Mouse (Mus musculus) hindbrain, postnatal 0 days (tissue): ENCODE results near the gene Prkaa2. TPM values are rescaled to one million over a fixed set of nuclear protein-coding genes. Genes with fewer than 3 reads are reported as not detected.

Experiments
- ATAC-seq: fragments of 200-750 bp; cut with Nextera tagmentation; 2 replicates; pipeline ENCODE4 v1.8.0; 2017; ENCODE audit warnings: mild to moderate bottlenecking, moderate TSS enrichment, moderate library complexity
- DNase-seq: peaks from one replicate; pipeline ENCODE4 v3.0.0-alpha.2; 2015; ENCODE audit warnings: low spot score
- H3K27ac ChIP-seq: fragments of 300-500 bp; sonication (generic); 2 replicates; pipeline ENCODE4 v1.5.1; 2014; ENCODE audit warnings: mild to moderate bottlenecking
- H3K27me3 ChIP-seq: fragments of 300-500 bp; sonication (generic); 2 replicates; pipeline ENCODE4 v1.6.1; 2014; ENCODE audit warnings: low read length, mixed read lengths; ENCODE audit not compliant: insufficient read depth
- H3K36me3 ChIP-seq: fragments of 300-500 bp; sonication (generic); 2 replicates; pipeline ENCODE4 v1.6.1; 2014; ENCODE audit warnings: low read length, mixed read lengths; ENCODE audit not compliant: insufficient read depth
- H3K4me1 ChIP-seq: fragments of 300-500 bp; sonication (generic); 2 replicates; pipeline ENCODE4 v1.6.1; 2014; ENCODE audit warnings: antibody characterized with exemption, low read length, mixed read lengths; ENCODE audit not compliant: insufficient read depth
- H3K4me2 ChIP-seq: fragments of 300-500 bp; sonication (generic); 2 replicates; pipeline ENCODE4 v1.6.1; 2014; ENCODE audit warnings: low read depth, mild to moderate bottlenecking, low read length, moderate library complexity, mixed read lengths
- H3K4me3 ChIP-seq: fragments of 300-500 bp; sonication (generic); 2 replicates; pipeline ENCODE4 v1.5.1; 2014; ENCODE audit warnings: low read length
- H3K9ac ChIP-seq: fragments of 300-500 bp; sonication (generic); replicated peaks from 2 replicates; pipeline ENCODE4 v1.6.1; 2014; ENCODE audit warnings: mild to moderate bottlenecking, low read length, moderate library complexity, mixed read lengths
- H3K9me3 ChIP-seq: fragments of 300-500 bp; sonication (generic); 2 replicates; pipeline ENCODE4 v1.6.1; 2016; ENCODE audit warnings: low read length, mixed read lengths
- CTCF ChIP-seq: IDR thresholded peaks from 2 replicates; pipeline ENCODE4 v1.5.1; 2016; ENCODE audit warnings: antibody characterized with exemption, control low read depth, low read depth
- WGBS: fragments of 180-500 bp; shearing (Covaris S2); extraction: QIAGEN DNeasy Blood & Tissue Kit; methylation state at CpG from one replicate; pipeline ENCODE4 v1.1.7; 2014; 5-methylcytosine and 5-hydroxymethylcytosine counted together
- polyA plus RNA-seq: library from polyadenylated mRNA; unstranded; fragments of >200 nt; fragmentation: Nextera tagmentation; extraction: Ambion mirVana; gene quantifications from 2 replicates; pipeline ENCODE4 v1.2.1, GENCODE M21; 2015
- total RNA-seq: library from RNA; depleted of rRNA; stranded (reverse); fragments of >200 nt; gene quantifications from 2 replicates; pipeline ENCODE4 v1.2.3, GENCODE M21; 2014; rRNA removed

Gene Prkaa2
- total and polyA plus RNA-seq, 2 experiments from 2014 or later = 13.2 to 16.9 TPM

- no peak for DNase-seq
- H3K9ac ChIP-seq = no peak overlapping the region
- no peak for TF ChIP-seq CTCF
- H3K9me3 ChIP-seq = no peaks in the 10 kb centered on the region
- no peaks in the 10 kb centered on the region for H3K36me3 ChIP-seq
- no peak overlapping the region for H3K4me3 ChIP-seq
- ATAC-seq = no peak
- no peak overlapping the region for H3K27ac ChIP-seq
- H3K27me3 ChIP-seq = no peaks in the 10 kb centered on the region
- H3K4me1 ChIP-seq = no peaks in the 10 kb centered on the region
- 83% methylated on average over 7 of the region's 7 CpGs for WGBS
- no peak overlapping the region for H3K4me2 ChIP-seq
These were observed 121.0 kb downstream of the Prkaa2 start for GRCm38 (mm10) chr4:104988709-104989108.

DNA sequence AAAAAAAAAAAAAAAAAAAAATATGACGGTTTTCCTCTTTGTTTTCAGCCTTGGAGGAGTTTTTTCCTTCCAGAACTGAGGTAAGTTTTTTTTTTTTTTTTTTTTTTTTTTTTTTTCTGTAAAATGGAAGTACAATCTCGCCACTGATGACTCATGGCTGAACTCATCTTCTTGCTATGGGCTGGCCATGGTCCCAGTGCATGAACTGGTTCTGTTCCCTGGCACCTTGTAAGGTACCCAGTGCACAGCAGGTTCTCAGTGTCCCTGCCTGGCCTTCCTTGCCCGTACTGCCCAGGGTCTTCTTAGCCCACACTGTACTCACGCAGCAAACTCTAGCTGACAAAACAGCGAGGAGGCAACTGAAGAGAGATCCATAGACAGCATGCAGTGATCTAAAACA, 121.6 kb downstream of the Prkaa2 start:
- H3K27ac ChIP-seq = no peak overlapping the region
- H3K27me3 ChIP-seq = no peaks in the 10 kb centered on the region
- no peak for TF ChIP-seq CTCF
- ATAC-seq (no peak), DNase-seq (no peak)
- H3K9me3 ChIP-seq = no peaks in the 10 kb centered on the region
- no peaks in the 10 kb centered on the region for H3K36me3 ChIP-seq
- H3K9ac ChIP-seq = no peak overlapping the region
- no peak overlapping the region for H3K4me3 ChIP-seq
- no peaks in the 10 kb centered on the region for H3K4me1 ChIP-seq
- no peak overlapping the region for H3K4me2 ChIP-seq
- 87% methylated on average over 5 of the region's 5 CpGs for WGBS

DNA sequence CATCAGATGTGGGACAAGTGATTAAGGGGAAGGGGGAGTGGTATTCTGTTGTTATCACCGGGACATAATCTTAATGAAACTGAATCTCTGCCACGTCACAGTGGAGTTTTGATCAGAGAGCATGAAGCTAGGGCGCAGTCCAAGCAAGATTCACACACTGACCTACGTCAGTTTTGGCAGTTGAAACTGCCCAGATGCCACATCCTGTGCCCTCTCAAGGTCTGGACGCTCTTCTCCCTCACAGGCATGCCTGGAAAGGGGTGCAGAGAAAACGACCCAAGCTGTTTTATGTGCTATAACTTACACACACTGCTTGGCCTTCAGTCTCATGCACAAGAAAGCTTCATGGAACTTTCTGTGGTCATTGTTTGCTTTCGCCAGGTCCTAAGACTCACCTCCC, 122.1 kb downstream of the Prkaa2 start:
- no peak for DNase-seq
- Histone ChIP-seq H3K36me3 (no peaks in the 10 kb centered on the region), H3K4me2 (no peak overlapping the region), H3K9ac (no peak overlapping the region), H3K4me3 (no peak overlapping the region), H3K4me1 (no peaks in the 10 kb centered on the region), H3K27ac (no peak overlapping the region), H3K27me3 (no peaks in the 10 kb centered on the region), H3K9me3 (no peaks in the 10 kb centered on the region)
- no peak for TF ChIP-seq CTCF
- 67% methylated on average over 7 of the region's 7 CpGs for WGBS
- ATAC-seq = no peak

- no peak for DNase-seq
- TF ChIP-seq CTCF = no peak
- Histone ChIP-seq H3K36me3 (no peaks in the 10 kb centered on the region), H3K4me2 (no peak overlapping the region), H3K4me3 (no peak overlapping the region), H3K9me3 (no peaks in the 10 kb centered on the region), H3K4me1 (no peaks in the 10 kb centered on the region), H3K27me3 (no peaks in the 10 kb centered on the region), H3K27ac (no peak overlapping the region), H3K9ac (no peak overlapping the region)
- WGBS = 88% methylated on average over 5 of the region's 5 CpGs
- ATAC-seq = no peak
These were observed 123.6 kb downstream of the Prkaa2 start for GRCm38 (mm10) chr4:104985960-104986632.

Other genes with a start within 250 kb of the Prkaa2 start
- not detected in 2 replicates for gene C8a, start 233.5 kb downstream of the Prkaa2 start, total RNA-seq
- 0.04 TPM in 1 of 2 replicates, not detected in the other for gene C8a, start 233.5 kb downstream of the Prkaa2 start, polyA plus RNA-seq
- gene Fyb2, start 196.4 kb downstream of the Prkaa2 start, total RNA-seq = 0.05 TPM in 1 of 2 replicates, not detected in the other
- gene Fyb2, start 196.4 kb downstream of the Prkaa2 start, polyA plus RNA-seq = 0.16 and 0.21 TPM in 2 replicates
- 167 and 174 TPM in 2 replicates for gene Plpp3, start 47.5 kb upstream of the Prkaa2 start, total RNA-seq
- 180 and 198 TPM in 2 replicates for gene Plpp3, start 47.5 kb upstream of the Prkaa2 start, polyA plus RNA-seq